Mouse (Mus musculus) stomach, embryonic 14.5 days (tissue): ENCODE data around the gene Cux1. TPM values are rescaled to one million over a fixed set of nuclear protein-coding genes. Genes with fewer than 3 reads are reported as not detected.

Experiments used
- ATAC-seq: fragments of 200-750 bp; cut with Nextera tagmentation; 2 replicates; pipeline ENCODE4 v1.8.0; 2017; ENCODE audit warnings: low read depth, moderate TSS enrichment; ENCODE audit not compliant: insufficient number of reproducible peaks, insufficient read depth, low FRiP score
- H3K27ac ChIP-seq: fragments of 300-500 bp; sonication (generic); 2 replicates; pipeline ENCODE4 v1.5.1; 2014; ENCODE audit warnings: mild to moderate bottlenecking, low read length, moderate library complexity, mixed read lengths
- H3K27me3 ChIP-seq: fragments of 300-500 bp; sonication (generic); 2 replicates; pipeline ENCODE4 v1.6.1; 2014; ENCODE audit warnings: low read length, control low read depth, mixed read lengths; ENCODE audit not compliant: control insufficient read depth, insufficient read depth
- H3K36me3 ChIP-seq: fragments of 300-500 bp; sonication (generic); 2 replicates; pipeline ENCODE4 v1.6.1; 2014; ENCODE audit warnings: mild to moderate bottlenecking, control low read depth, low read length, moderate library complexity, mixed read lengths; ENCODE audit not compliant: control insufficient read depth, insufficient read depth
- H3K4me1 ChIP-seq: fragments of 300-500 bp; sonication (generic); 2 replicates; pipeline ENCODE4 v1.6.1; 2014; ENCODE audit warnings: low read length, control low read depth, mixed read lengths; ENCODE audit not compliant: control insufficient read depth, insufficient read depth
- H3K4me2 ChIP-seq: fragments of 300-500 bp; sonication (generic); replicated peaks from 2 replicates; pipeline ENCODE4 v1.6.1; 2014; ENCODE audit warnings: low read depth, low read length, control low read depth
- H3K4me3 ChIP-seq: fragments of 300-500 bp; sonication (generic); 2 replicates; pipeline ENCODE4 v1.5.1; 2014; ENCODE audit warnings: low read depth, low read length, control low read depth
- H3K9ac ChIP-seq: fragments of 300-500 bp; sonication (generic); replicated peaks from 2 replicates; pipeline ENCODE4 v1.6.1; 2014; ENCODE audit warnings: low read depth, mild to moderate bottlenecking, control low read depth, low read length, moderate library complexity, mixed read lengths
- H3K9me3 ChIP-seq: fragments of 300-500 bp; sonication (generic); 2 replicates; pipeline ENCODE4 v1.6.1; 2016; ENCODE audit warnings: low read depth, low read length, control low read depth; ENCODE audit not compliant: control insufficient read depth
- WGBS: fragments of 180-500 bp; shearing (Covaris S2); extraction: QIAGEN DNeasy Blood & Tissue Kit; methylation state at CpG from one replicate; pipeline ENCODE4 v1.1.7; 2014; 5-methylcytosine and 5-hydroxymethylcytosine counted together
- polyA plus RNA-seq: library from polyadenylated mRNA; unstranded; fragments of >200 nt; fragmentation: Nextera tagmentation; extraction: Ambion mirVana; gene quantifications from 2 replicates; pipeline ENCODE4 v1.2.1, GENCODE M21; 2014

Gene Cux1
- polyA plus RNA-seq, 1 experiment from 2014 or later: 92.8 TPM

GRCm38 (mm10) chr5:136581166-136581565, 13.9 kb upstream of the Cux1 start:
- Histone ChIP-seq H3K9ac (no peak overlapping the region), H3K4me1 (peaks cover 10% of the 10 kb centered on the region; the same call in 1 of the 2 replicates), H3K4me2 (peak overlapping the region; percentile 30), H3K9me3 (peaks cover 4% of the 10 kb centered on the region; the same call in 1 of the 2 replicates), H3K4me3 (no peak overlapping the region), H3K27me3 (no peaks in the 10 kb centered on the region), H3K36me3 (no peaks in the 10 kb centered on the region), H3K27ac (no peak overlapping the region)
- WGBS: 15% methylated on average over 9 of the region's 9 CpGs
- ATAC-seq: no peak

- H3K27ac ChIP-seq: no peak overlapping the region
- no peak overlapping the region for H3K4me3 ChIP-seq
- no peak overlapping the region for H3K4me2 ChIP-seq
- WGBS: 48% methylated on average over 10 of the region's 10 CpGs
- ATAC-seq: no peak
- H3K36me3 ChIP-seq: no peaks in the 10 kb centered on the region
- peaks cover 10% of the 10 kb centered on the region; the same call in 1 of the 2 replicates for H3K4me1 ChIP-seq
- peaks cover 2% of the 10 kb centered on the region; the same call in 1 of the 2 replicates for H3K9me3 ChIP-seq
- no peak overlapping the region for H3K9ac ChIP-seq
- H3K27me3 ChIP-seq: no peaks in the 10 kb centered on the region
Measured at GRCm38 (mm10) chr5:136578201-136578600, 10.9 kb upstream of the Cux1 start.

- Histone ChIP-seq H3K4me1 (peaks cover 7% of the 10 kb centered on the region; the same call in 1 of the 2 replicates), H3K9me3 (no peaks in the 10 kb centered on the region), H3K27ac (no peak overlapping the region), H3K9ac (no peak overlapping the region), H3K36me3 (no peaks in the 10 kb centered on the region), H3K4me3 (no peak overlapping the region), H3K4me2 (no peak overlapping the region), H3K27me3 (0 out of 2 replicates have a peak, but pooled peaks cover 2% of the 10 kb centered on the region)
- no peak for ATAC-seq
- 40% methylated on average over 7 of the region's 7 CpGs for WGBS
Measured at GRCm38 (mm10) chr5:136570171-136570570, 2.9 kb upstream of the Cux1 start.

GRCm38 (mm10) chr5:136568776-136569175, 1.5 kb upstream of the Cux1 start:
- WGBS: 0% methylated on average over 33 of the region's 36 CpGs
- 0 out of 2 replicates have a peak, but pooled peaks cover 2% of the 10 kb centered on the region for H3K27me3 ChIP-seq
- ATAC-seq: no peak; the same call in 1 of the 2 replicates

GRCm38 (mm10) chr5:136568026-136568765, 906 bp upstream of the Cux1 start:
- under 1% methylated on average over 36 of the region's 36 CpGs for whole genome bisulfite sequencing
- H3K36me3 ChIP-seq: no peaks in the 10 kb centered on the region
- peak overlapping the region; percentile 99 for H3K4me3 ChIP-seq
- H3K9ac ChIP-seq: peak overlapping the region; percentile 83; the same call in 1 of the 2 replicates
- H3K4me2 ChIP-seq: peak overlapping the region; percentile 92
- H3K27ac ChIP-seq: no peak overlapping the region
- no peak for ATAC-seq
- H3K4me1 ChIP-seq: peaks cover 23% of the 10 kb centered on the region; the same call in 1 of the 2 replicates
- H3K9me3 ChIP-seq: no peaks in the 10 kb centered on the region
- 0 out of 2 replicates have a peak, but pooled peaks cover 2% of the 10 kb centered on the region for H3K27me3 ChIP-seq

More at GRCm38 (mm10) chr5:136568776-136569175, 1.5 kb upstream of the Cux1 start:
- Histone ChIP-seq H3K9ac (0 out of 2 replicates have a peak overlapping the region, but pooled peaks have one; percentile 25), H3K4me2 (peak overlapping the region; percentile 92), H3K36me3 (no peaks in the 10 kb centered on the region), H3K9me3 (no peaks in the 10 kb centered on the region), H3K4me1 (peaks cover 19% of the 10 kb centered on the region; the same call in 1 of the 2 replicates), H3K4me3 (peak overlapping the region; percentile 99), H3K27ac (no peak overlapping the region)

- H3K4me2 ChIP-seq: peak overlapping the region; percentile 92
- under 1% methylated on average over 31 of the region's 31 CpGs for WGBS
- H3K4me3 ChIP-seq: peak overlapping the region; percentile 99
- no peaks in the 10 kb centered on the region for H3K36me3 ChIP-seq
- no peaks in the 10 kb centered on the region for H3K9me3 ChIP-seq
- peaks cover 28% of the 10 kb centered on the region; the same call in 1 of the 2 replicates for H3K4me1 ChIP-seq
- peak; percentile 53 for ATAC-seq
- peak overlapping the region; percentile 83 for H3K9ac ChIP-seq
- 0 out of 2 replicates have a peak, but pooled peaks cover 2% of the 10 kb centered on the region for H3K27me3 ChIP-seq
- H3K27ac ChIP-seq: peak overlapping the region; percentile 92
Measured at GRCm38 (mm10) chr5:136566812-136567175, 496 bp downstream of the Cux1 start.

- H3K27me3 ChIP-seq: 0 out of 2 replicates have a peak, but pooled peaks cover 2% of the 10 kb centered on the region
- no peaks in the 10 kb centered on the region for H3K9me3 ChIP-seq
- under 1% methylated on average over 58 of the region's 79 CpGs for WGBS
- ATAC-seq: no peak
- H3K36me3 ChIP-seq: no peaks in the 10 kb centered on the region
- peaks cover 28% of the 10 kb centered on the region; the same call in 1 of the 2 replicates for H3K4me1 ChIP-seq
- H3K4me3 ChIP-seq: peak overlapping the region; percentile 99
- H3K27ac ChIP-seq: peak overlapping the region; percentile 92
- H3K9ac ChIP-seq: peak overlapping the region; percentile 83
- peak overlapping the region; percentile 92 for H3K4me2 ChIP-seq
Measured at GRCm38 (mm10) chr5:136566001-136566811, 1.1 kb downstream of the Cux1 start.

- Histone ChIP-seq H3K27ac (peak overlapping the region; percentile 92; the same call in 1 of the 2 replicates), H3K9ac (peak overlapping the region; percentile 83), H3K4me2 (peak overlapping the region; percentile 92), H3K36me3 (no peaks in the 10 kb centered on the region; the same call in 1 of the 2 replicates), H3K9me3 (no peaks in the 10 kb centered on the region), H3K4me1 (peaks cover 33% of the 10 kb centered on the region; the same call in 1 of the 2 replicates), H3K27me3 (0 out of 2 replicates have a peak, but pooled peaks cover 2% of the 10 kb centered on the region), H3K4me3 (peak overlapping the region; percentile 99)
- 1% methylated on average over 32 of the region's 32 CpGs for WGBS
- no peak for ATAC-seq
Measured at GRCm38 (mm10) chr5:136565311-136565811, 1.9 kb downstream of the Cux1 start.
